Mouse (Mus musculus) heart, embryonic 16.5 days (tissue): ENCODE data around the gene Hoxa3. TPM values are rescaled to one million over a fixed set of nuclear protein-coding genes. Genes with fewer than 3 reads are reported as not detected.

Source experiments
- ATAC-seq: fragments of 200-750 bp; cut with Nextera tagmentation; replicated peaks from 2 replicates; pipeline ENCODE4 v1.8.0; 2017; ENCODE audit warnings: moderate number of reproducible peaks; ENCODE audit not compliant: insufficient read depth, low FRiP score; ENCODE audit errors: extremely low read depth
- H3K27ac ChIP-seq: fragments of 300-500 bp; sonication (generic); 2 replicates; pipeline ENCODE4 v1.5.1; 2014; ENCODE audit warnings: mild to moderate bottlenecking, low read length, control low read depth, moderate library complexity
- H3K27me3 ChIP-seq: fragments of 300-500 bp; sonication (generic); 2 replicates; pipeline ENCODE4 v1.6.1; 2014; ENCODE audit warnings: low read length, mixed read lengths; ENCODE audit not compliant: control insufficient read depth, insufficient read depth
- H3K36me3 ChIP-seq: fragments of 300-500 bp; sonication (generic); 2 replicates; pipeline ENCODE4 v1.6.1; 2014; ENCODE audit not compliant: control insufficient read depth, insufficient read depth
- H3K4me1 ChIP-seq: fragments of 300-500 bp; sonication (generic); 2 replicates; pipeline ENCODE4 v1.6.1; 2014; ENCODE audit warnings: low read length, mixed read lengths; ENCODE audit not compliant: control insufficient read depth, insufficient read depth
- H3K4me2 ChIP-seq: fragments of 300-500 bp; sonication (generic); 2 replicates; pipeline ENCODE4 v1.6.1; 2014; ENCODE audit warnings: low read depth, mild to moderate bottlenecking, control low read depth, low read length
- H3K4me3 ChIP-seq: fragments of 300-500 bp; sonication (generic); 2 replicates; pipeline ENCODE4 v1.5.1; 2014; ENCODE audit warnings: mild to moderate bottlenecking, control low read depth, low read length
- H3K9ac ChIP-seq: fragments of 300-500 bp; sonication (generic); 2 replicates; pipeline ENCODE4 v1.6.1; 2014; ENCODE audit warnings: low read length, control low read depth
- H3K9me3 ChIP-seq: fragments of 300-500 bp; sonication (generic); replicated peaks from 2 replicates; pipeline ENCODE4 v1.6.1; 2016; ENCODE audit warnings: low read length; ENCODE audit not compliant: control insufficient read depth
- WGBS: fragments of 180-500 bp; shearing (Covaris S2); extraction: QIAGEN DNeasy Blood & Tissue Kit; methylation state at CpG from one replicate; pipeline ENCODE4 v1.1.7; 2014; 5-methylcytosine and 5-hydroxymethylcytosine counted together
- polyA plus RNA-seq: library from polyadenylated mRNA; unstranded; fragments of >200 nt; fragmentation: Nextera tagmentation; extraction: Ambion mirVana; gene quantifications from 2 replicates; pipeline ENCODE4 v1.2.1, GENCODE M21; 2015

Hoxa3 gene
- polyA plus RNA-seq, 1 experiment from 2014 or later = 0.89 TPM

DNA sequence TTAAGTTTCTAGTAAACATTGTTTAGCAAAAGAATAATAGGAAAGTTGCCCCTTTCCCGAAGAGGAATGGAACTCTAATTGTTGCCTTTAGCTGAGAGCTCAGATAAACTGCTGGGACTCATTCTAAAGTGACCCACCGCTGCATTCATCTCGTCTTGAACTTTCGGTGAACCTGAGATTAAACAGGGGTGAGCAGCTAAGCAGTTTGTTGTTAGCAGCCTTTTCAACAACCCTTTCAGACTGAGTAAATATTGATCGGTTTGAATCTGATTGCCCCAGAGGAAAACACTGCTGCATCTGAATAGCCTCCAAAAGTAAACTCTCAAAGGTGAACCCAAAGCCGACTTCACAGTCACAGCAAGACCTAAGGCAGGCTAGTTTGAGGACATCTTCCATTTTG, 59.9 kb downstream of the Hoxa3 start:
- ATAC-seq = no peak
- no peak overlapping the region for H3K27ac ChIP-seq
- no peaks in the 10 kb centered on the region for H3K36me3 ChIP-seq
- no peak overlapping the region for H3K9ac ChIP-seq
- H3K27me3 ChIP-seq = peaks cover 88% of the 10 kb centered on the region
- no peak overlapping the region for H3K4me3 ChIP-seq
- WGBS = 14% methylated on average over 6 of the region's 6 CpGs
- H3K4me1 ChIP-seq = peaks cover 2% of the 10 kb centered on the region; the same call in 1 of the 2 replicates
- peaks cover 5% of the 10 kb centered on the region; the same call in 1 of the 2 replicates for H3K9me3 ChIP-seq
- no peak overlapping the region for H3K4me2 ChIP-seq

DNA sequence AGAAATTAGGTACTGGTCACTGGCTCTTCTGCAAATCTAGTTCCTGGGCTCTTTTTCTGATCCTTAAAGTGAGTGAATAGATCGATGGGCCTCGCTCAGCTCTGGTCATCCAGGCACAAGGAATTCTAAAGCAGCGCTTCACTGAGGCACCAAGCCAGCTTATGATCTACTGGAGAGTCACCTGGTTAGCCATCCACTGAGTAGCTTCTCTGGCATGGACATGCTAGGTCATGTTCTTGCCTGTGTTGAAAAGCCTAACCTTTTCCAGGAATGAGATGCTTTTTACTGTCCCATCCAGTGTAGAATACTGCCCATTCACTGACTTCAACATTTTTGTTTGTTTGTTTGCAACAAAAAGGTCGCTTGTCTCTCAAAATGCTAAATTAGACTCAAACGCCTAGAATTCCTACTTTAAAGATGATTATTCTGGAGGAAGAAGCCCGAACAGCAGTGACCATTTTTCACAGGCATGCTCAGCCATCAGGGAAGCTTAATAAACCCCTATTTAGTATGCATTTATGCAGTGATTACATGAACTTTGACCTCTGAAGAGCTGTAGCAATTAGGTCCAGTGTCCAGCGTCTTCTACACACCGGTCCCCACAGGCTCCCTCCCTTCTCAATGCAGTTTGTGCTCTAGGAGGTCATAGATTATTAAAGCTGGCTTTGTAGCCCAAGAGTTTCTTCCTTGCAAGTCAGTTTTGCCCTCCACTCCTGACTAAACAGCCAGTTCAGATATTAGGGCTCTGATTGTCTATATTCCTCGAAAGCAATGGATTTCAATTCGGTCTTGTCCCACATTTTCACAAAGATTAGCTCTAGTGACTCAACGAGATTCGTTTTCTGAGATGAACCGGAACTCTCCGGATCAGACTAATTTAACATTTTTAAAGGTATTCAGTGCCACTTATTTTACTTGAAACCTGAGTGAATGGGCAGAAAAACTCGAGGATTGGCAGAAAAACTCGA, 60.6 kb downstream of the Hoxa3 start:
- Histone ChIP-seq H3K4me3 (no peak overlapping the region), H3K9me3 (peaks cover 5% of the 10 kb centered on the region; the same call in 1 of the 2 replicates), H3K27ac (no peak overlapping the region), H3K9ac (no peak overlapping the region), H3K27me3 (peaks cover 85% of the 10 kb centered on the region), H3K4me2 (no peak overlapping the region), H3K36me3 (no peaks in the 10 kb centered on the region), H3K4me1 (no peaks in the 10 kb centered on the region)
- 22% methylated on average over 16 of the region's 16 CpGs for WGBS
- ATAC-seq = no peak

GRCm38 (mm10) chr6:52151571-52151970, 61.6 kb downstream of the Hoxa3 start:
- H3K27me3 ChIP-seq = peaks cover 81% of the 10 kb centered on the region
- WGBS = 24% methylated on average over 4 of the region's 4 CpGs

GRCm38 (mm10) chr6:52150401-52150966, 62.7 kb downstream of the Hoxa3 start:
- Histone ChIP-seq H3K9me3 (peaks cover 5% of the 10 kb centered on the region; the same call in 1 of the 2 replicates), H3K27me3 (peaks cover 75% of the 10 kb centered on the region), H3K4me3 (no peak overlapping the region), H3K4me2 (no peak overlapping the region), H3K27ac (no peak overlapping the region), H3K9ac (no peak overlapping the region), H3K36me3 (no peaks in the 10 kb centered on the region), H3K4me1 (no peaks in the 10 kb centered on the region)
- whole genome bisulfite sequencing = 11% methylated on average over 16 of the region's 16 CpGs
- ATAC-seq = no peak

More at GRCm38 (mm10) chr6:52151571-52151970, 61.6 kb downstream of the Hoxa3 start:
- peaks cover 5% of the 10 kb centered on the region; the same call in 1 of the 2 replicates for H3K9me3 ChIP-seq
- H3K9ac ChIP-seq = no peak overlapping the region
- no peaks in the 10 kb centered on the region for H3K36me3 ChIP-seq
- no peak overlapping the region for H3K27ac ChIP-seq
- H3K4me3 ChIP-seq = no peak overlapping the region
- H3K4me1 ChIP-seq = no peaks in the 10 kb centered on the region
- no peak overlapping the region for H3K4me2 ChIP-seq
- no peak for ATAC-seq

DNA sequence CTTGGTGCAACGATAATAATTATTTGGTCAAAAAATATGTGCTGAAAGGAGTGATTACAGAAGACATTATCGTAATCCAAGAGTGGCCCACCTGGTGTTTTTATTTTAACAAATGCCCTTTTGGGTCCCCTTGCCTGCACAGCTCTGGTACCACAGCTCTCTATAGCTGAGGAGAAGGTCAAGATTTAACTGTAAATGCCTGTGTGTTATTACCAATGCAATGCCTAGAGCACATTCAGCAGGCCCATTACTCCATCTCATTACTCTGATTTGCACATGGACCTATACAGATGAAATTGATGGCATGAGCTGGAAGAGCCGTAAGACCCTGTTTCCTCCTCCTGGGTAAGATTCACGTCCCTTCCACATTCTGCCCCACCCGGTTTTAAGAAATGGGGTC, 74.0 kb downstream of the Hoxa3 start:
- no peak overlapping the region for H3K4me3 ChIP-seq
- H3K4me1 ChIP-seq = no peaks in the 10 kb centered on the region
- H3K27me3 ChIP-seq = peaks cover 5% of the 10 kb centered on the region; the same call in 1 of the 2 replicates
- no peaks in the 10 kb centered on the region for H3K36me3 ChIP-seq
- no peak overlapping the region for H3K9ac ChIP-seq
- ATAC-seq = no peak
- WGBS = 85% methylated on average over 5 of the region's 5 CpGs
- no peak overlapping the region for H3K4me2 ChIP-seq
- no peaks in the 10 kb centered on the region for H3K9me3 ChIP-seq
- H3K27ac ChIP-seq = no peak overlapping the region

DNA sequence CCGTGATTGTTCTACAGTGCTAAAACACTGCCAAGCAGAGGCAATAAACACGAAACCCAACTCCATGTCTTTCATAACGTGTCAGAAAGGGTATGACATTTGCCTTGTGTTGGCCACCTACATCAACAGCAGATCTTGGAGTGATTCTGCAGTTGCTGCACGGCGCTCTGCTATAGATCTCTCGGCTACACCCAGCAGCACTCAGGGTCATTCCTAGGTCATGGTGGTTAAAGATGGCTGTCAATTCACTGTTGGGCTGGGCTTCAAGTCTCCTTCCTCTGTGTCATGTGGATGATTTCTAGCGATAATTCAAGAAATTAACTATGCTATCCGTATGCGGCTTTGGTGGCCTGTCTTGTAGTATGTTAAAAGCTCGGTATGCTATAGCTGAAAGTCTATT, 74.6 kb downstream of the Hoxa3 start:
- no peaks in the 10 kb centered on the region for H3K9me3 ChIP-seq
- H3K27me3 ChIP-seq = peaks cover 4% of the 10 kb centered on the region; the same call in 1 of the 2 replicates
- no peak overlapping the region for H3K4me2 ChIP-seq
- 65% methylated on average over 10 of the region's 10 CpGs for whole genome bisulfite sequencing
- no peaks in the 10 kb centered on the region for H3K4me1 ChIP-seq
- no peak overlapping the region for H3K27ac ChIP-seq
- no peak overlapping the region for H3K4me3 ChIP-seq
- H3K36me3 ChIP-seq = no peaks in the 10 kb centered on the region
- no peak for ATAC-seq
- H3K9ac ChIP-seq = no peak overlapping the region

DNA sequence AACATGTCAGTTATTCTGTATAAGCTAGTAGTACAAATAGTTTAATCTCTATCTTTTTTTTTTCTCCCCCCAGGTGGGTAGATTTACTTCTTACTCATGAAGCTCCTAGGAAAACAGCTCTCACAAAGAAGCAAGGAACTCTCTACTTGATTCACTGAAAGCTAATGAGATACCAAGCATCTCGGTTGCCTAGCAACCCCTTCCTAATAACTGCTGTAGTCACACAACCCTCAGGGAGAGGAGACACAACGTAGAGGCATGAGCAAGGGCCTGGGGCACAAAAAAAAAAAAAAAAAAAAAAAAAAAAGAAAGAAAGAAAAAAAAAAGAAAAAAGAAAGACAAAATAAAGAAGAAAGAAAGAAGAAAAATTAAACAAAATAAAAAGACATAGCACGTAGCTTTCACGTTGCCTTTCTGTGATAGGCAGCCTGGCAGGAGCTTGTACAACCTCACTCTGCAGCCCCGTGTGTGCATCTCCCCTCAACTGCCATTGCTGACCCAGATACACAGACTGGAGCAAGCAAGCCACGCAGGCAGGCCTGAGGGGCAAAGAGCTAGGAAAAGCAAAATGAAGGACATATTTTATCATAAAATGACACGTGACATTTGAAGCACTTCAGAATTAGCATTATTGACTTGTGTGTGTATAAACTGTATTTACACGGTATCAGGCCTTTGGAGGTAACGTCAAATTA, 75.1 kb downstream of the Hoxa3 start:
- 70% methylated on average over 9 of the region's 9 CpGs for WGBS
- Histone ChIP-seq H3K4me2 (no peak overlapping the region), H3K27me3 (peaks cover 4% of the 10 kb centered on the region; the same call in 1 of the 2 replicates), H3K9ac (no peak overlapping the region), H3K27ac (no peak overlapping the region), H3K4me3 (no peak overlapping the region), H3K36me3 (no peaks in the 10 kb centered on the region), H3K4me1 (no peaks in the 10 kb centered on the region), H3K9me3 (no peaks in the 10 kb centered on the region)
- no peak for ATAC-seq

DNA sequence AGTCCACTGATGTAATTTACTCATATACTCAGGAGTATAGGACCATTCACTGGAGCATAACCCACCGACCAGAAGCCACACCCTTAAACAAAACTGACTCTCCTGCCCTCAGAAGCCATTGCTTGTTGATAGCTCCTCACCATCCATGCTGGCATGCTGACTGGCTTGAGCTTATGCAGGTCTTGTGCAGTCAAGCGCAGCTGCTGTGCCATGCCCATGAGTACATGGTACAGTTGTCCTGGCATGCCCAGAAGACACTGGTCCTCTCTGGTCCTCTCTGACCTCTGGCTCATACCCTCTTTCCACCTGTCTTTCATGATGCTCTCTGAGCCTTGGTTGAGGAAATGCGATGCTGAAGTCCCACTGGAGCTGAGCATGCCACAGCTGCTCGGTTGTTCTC, 89.5 kb downstream of the Hoxa3 start:
- H3K9ac ChIP-seq = no peak overlapping the region
- H3K27me3 ChIP-seq = peaks cover 35% of the 10 kb centered on the region
- no peaks in the 10 kb centered on the region for H3K36me3 ChIP-seq
- peaks cover 12% of the 10 kb centered on the region for H3K9me3 ChIP-seq
- ATAC-seq = no peak
- no peak overlapping the region for H3K4me3 ChIP-seq
- 75% methylated on average over 4 of the region's 4 CpGs for WGBS
- no peak overlapping the region for H3K27ac ChIP-seq
- no peaks in the 10 kb centered on the region for H3K4me1 ChIP-seq
- H3K4me2 ChIP-seq = no peak overlapping the region
